Mouse (Mus musculus) C2C12 (cell line): ENCODE results near the gene Krt90. TPM values are rescaled to one million over a fixed set of nuclear protein-coding genes. Genes with fewer than 3 reads are reported as not detected.
"Not testable (repeated sequence)": the region's sequence is repeated elsewhere in the genome, so short reads cannot be mapped to it uniquely, and the experiment has no call there.

ENCODE experiments used
- H3K27me3 ChIP-seq: one replicate; pipeline ENCODE4 v1.6.1; 2011; ENCODE audit not compliant: control insufficient read depth, insufficient read depth, insufficient read length
- H3K36me3 ChIP-seq: one replicate; pipeline ENCODE4 v1.6.1; 2011; ENCODE audit not compliant: control insufficient read depth, insufficient read depth
- H3K4me3 ChIP-seq: one replicate; pipeline ENCODE4 v1.5.1; 2011; ENCODE audit warnings: mild to moderate bottlenecking, control low read depth; ENCODE audit not compliant: poor library complexity, insufficient read depth, severe bottlenecking
- H3K79me2 ChIP-seq: one replicate; pipeline ENCODE4 v1.6.1; 2011; ENCODE audit not compliant: control insufficient read depth, insufficient read depth
- H3K79me3 ChIP-seq: one replicate; pipeline ENCODE4 v1.6.1; 2011; ENCODE audit warnings: low read depth, control low read depth
- H3ac ChIP-seq: one replicate; pipeline ENCODE3; 2011; ENCODE audit warnings: low read depth; ENCODE audit not compliant: control insufficient read depth, insufficient read length
- CEBPB ChIP-seq: IDR thresholded peaks from one replicate; pipeline ENCODE4 v1.6.1; 2011; ENCODE audit warnings: low read depth, mild to moderate bottlenecking, control low read depth, moderate library complexity
- CTCF ChIP-seq: IDR thresholded peaks from one replicate; pipeline ENCODE4 v1.5.1; 2011; ENCODE audit not compliant: control insufficient read depth, insufficient read depth, insufficient read length
- FOSL1 ChIP-seq: IDR thresholded peaks from one replicate; pipeline ENCODE4 v1.8.0; 2011; ENCODE audit warnings: mild to moderate bottlenecking, low read length; ENCODE audit not compliant: poor library complexity, insufficient read depth, severe bottlenecking
- MAX ChIP-seq: IDR thresholded peaks from one replicate; pipeline ENCODE4 v1.6.1; 2011; ENCODE audit warnings: mild to moderate bottlenecking, control low read depth
- MYOD1 ChIP-seq: IDR thresholded peaks from one replicate; pipeline ENCODE4 v1.6.1; 2011; ENCODE audit warnings: low read depth; ENCODE audit not compliant: control insufficient read depth, insufficient read length
- MYOG ChIP-seq: IDR thresholded peaks from one replicate; pipeline ENCODE4 v1.6.1; 2011; ENCODE audit not compliant: control insufficient read depth, insufficient read length; ENCODE audit errors: extremely low read depth
- USF1 ChIP-seq: IDR thresholded peaks from one replicate; pipeline ENCODE4 v1.6.1; 2011; ENCODE audit warnings: low read depth, mild to moderate bottlenecking, control low read depth, moderate library complexity
- polyA plus RNA-seq: library from polyadenylated mRNA; unstranded; fragments of >200 nt; fragmentation: generic; extraction: Trizol; gene quantifications from one replicate; pipeline ENCODE4 v1.2.1, GENCODE M21; 2012; ENCODE audit warnings: missing spikeins

Gene Krt90
- polyA plus RNA-seq, 1 experiment, result not detected

DNA sequence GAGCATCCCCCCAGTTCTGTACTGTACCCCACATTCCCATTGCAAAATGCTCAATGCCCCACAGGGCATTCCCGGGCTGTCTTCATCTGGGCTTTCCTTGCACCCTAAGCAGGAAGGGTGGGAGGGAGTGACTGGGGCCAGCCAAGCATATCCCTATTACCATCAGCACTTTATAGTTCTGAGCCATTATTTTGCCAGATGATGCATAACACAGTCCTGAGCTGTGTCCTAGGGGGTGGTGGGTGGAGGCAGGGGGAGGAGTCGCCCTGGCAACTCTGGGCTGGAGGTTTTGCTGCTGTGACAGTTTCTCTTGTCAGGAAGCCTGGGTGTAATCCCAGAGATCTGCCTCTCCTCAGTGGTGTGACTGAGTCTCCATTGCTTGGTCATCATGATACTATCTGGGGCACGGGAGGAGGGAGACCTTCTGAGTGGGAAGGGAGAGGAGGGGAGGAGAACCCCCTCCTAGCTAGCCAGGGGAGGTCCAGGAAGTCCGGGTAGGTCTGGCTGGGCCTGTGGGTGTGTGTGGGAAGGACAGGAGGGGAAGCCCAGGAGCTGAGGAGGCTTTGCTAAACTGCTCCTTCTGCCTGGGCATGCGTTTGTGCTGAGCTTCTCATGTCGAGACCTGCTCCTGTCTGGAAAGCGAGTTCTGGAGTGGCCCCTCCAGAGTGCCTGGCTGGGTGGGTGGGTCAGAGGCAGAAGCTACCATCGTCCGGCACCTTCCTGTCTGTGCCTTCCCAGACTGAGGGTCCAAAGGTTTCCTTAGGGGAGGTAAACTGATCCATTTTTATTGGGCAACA is 26.5 kb downstream of the Krt90 start:
- Histone ChIP-seq H3K79me3 (no peaks in the 10 kb centered on the region), H3K27me3 (peaks cover 40% of the 10 kb centered on the region), H3K79me2 (no peaks in the 10 kb centered on the region), H3K4me3 (no peak overlapping the region), H3K36me3 (no peaks in the 10 kb centered on the region), H3ac (no peak overlapping the region)
- TF ChIP-seq MYOG, result no peak
- no peak for TF ChIP-seq FOSL1
- TF ChIP-seq MYOD1, result no peak
- TF ChIP-seq CEBPB, result no peak

DNA sequence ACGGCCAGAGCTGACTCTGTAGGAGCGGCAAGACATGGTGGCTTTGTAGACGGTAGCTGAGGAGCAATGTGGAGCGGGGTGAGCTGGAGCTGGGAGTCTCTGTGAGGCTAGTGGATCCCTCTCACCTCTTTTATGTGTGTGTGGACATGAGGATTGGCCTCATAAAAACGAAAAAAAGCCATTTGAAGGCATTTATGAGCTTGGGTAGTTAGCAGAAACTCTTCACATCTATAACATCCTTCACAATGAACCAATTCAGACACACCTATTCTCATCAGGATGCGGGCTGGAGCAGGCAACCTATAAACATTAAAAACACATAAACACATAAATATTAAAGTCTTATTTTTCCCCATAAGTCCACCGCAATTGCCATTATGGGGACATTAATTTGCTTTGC is 30.0 kb downstream of the Krt90 start, which contains the start of gene Krt84:
Gene Krt84 (minus strand): TSS at position 101 of the 400 bp plus-strand sequence.
- Histone ChIP-seq H3ac (no peak within 1 kb of the TSS), H3K79me2 (no peaks in the 10 kb centered on the region), H3K36me3 (no peaks in the 10 kb centered on the region), H3K27me3 (peaks cover 59% of the 10 kb centered on the region), H3K79me3 (no peaks in the 10 kb centered on the region), H3K4me3 (no peak within 1 kb of the TSS)
- no peak for TF ChIP-seq MYOD1
- no peak for TF ChIP-seq CTCF
- TF ChIP-seq MAX, result no peak
- TF ChIP-seq USF1, result no peak
- TF ChIP-seq CEBPB, result no peak

- H3K79me2 ChIP-seq, result no peaks in the 10 kb centered on the region
- peaks cover 40% of the 10 kb centered on the region for H3K27me3 ChIP-seq
- TF ChIP-seq CEBPB (no peak), FOSL1 (no peak), MYOD1 (no peak), CTCF (no peak), MAX (no peak), MYOG (no peak), USF1 (no peak)
- H3K79me3 ChIP-seq, result no peaks in the 10 kb centered on the region
- H3ac ChIP-seq, result no peak overlapping the region
- no peaks in the 10 kb centered on the region for H3K36me3 ChIP-seq
- no peak overlapping the region for H3K4me3 ChIP-seq
Observed at GRCm38 (mm10) chr15:101522556-101523232, 40.1 kb downstream of the Krt90 start.

DNA sequence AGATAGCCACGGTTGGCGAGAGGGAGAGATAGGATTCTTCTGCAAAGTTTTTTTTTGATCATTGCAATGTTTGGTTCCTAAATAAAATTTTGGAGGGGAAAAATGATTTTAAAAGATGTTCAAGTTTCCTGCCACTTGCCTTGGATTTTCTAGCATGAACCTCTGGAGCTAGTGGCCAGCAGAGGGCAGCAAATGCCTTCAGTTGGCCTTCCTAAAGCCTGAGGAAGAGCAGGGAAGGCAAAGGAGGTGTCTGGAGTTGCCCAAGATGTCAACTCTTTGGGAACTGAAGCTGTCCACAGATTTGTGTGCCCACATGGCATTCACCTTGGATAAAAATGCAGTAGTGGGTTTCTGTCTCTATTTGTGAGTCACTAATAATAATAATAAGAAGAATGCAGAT is 43.0 kb downstream of the Krt90 start:
- H3K4me3 ChIP-seq, result no peak overlapping the region
- peak; percentile 61 for TF ChIP-seq CTCF
- no peak for TF ChIP-seq FOSL1
- no peak for TF ChIP-seq MYOD1
- H3K36me3 ChIP-seq, result no peaks in the 10 kb centered on the region
- no peaks in the 10 kb centered on the region for H3K79me2 ChIP-seq
- no peaks in the 10 kb centered on the region for H3K79me3 ChIP-seq
- H3ac ChIP-seq, result no peak overlapping the region
- H3K27me3 ChIP-seq, result peaks cover 12% of the 10 kb centered on the region

DNA sequence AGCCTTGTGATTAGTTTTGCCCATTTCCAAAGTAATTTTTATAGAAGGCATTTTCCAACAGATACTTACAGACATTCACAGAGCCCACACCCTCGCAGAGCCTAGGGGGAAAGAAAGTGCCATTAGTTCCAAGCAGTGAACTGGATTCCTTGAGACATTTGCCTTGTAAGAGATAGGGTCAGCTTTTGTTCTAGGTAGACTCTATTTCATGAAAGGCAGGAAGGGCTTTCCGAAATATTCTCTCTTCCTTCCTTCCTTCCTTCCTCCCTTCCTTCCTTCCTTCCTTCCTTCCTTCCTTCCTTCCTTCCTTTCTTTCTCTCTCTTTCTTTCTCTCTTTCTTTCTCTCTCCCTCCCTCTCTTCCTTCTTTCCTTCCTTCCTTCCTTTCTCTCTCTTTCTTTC is 45.6 kb downstream of the Krt90 start, which contains the start of gene Gm49425:
Gene Gm49425 (minus strand): TSS at position 101 of the 400 bp plus-strand sequence.
- not testable (repeated sequence) for H3K79me3 ChIP-seq, H3K36me3 ChIP-seq, H3K79me2 ChIP-seq, H3K4me3 ChIP-seq, H3ac ChIP-seq
- peaks cover 17% of the 10 kb centered on the region for H3K27me3 ChIP-seq

GRCm38 (mm10) chr15:101508247-101508646 is 54.5 kb downstream of the Krt90 start:
- H3K79me3 ChIP-seq, result no peaks in the 10 kb centered on the region
- TF ChIP-seq USF1, result no peak
- TF ChIP-seq CEBPB, result no peak
- no peak for TF ChIP-seq MYOD1
- TF ChIP-seq FOSL1, result no peak
- TF ChIP-seq MAX, result no peak
- no peak for TF ChIP-seq MYOG
- TF ChIP-seq CTCF, result no peak
- no peaks in the 10 kb centered on the region for H3K79me2 ChIP-seq
- no peak overlapping the region for H3K4me3 ChIP-seq
- H3K36me3 ChIP-seq, result no peaks in the 10 kb centered on the region
- H3K27me3 ChIP-seq, result peaks cover 52% of the 10 kb centered on the region
- no peak overlapping the region for H3ac ChIP-seq
